Mouse (Mus musculus) liver, embryonic 16.5 days (tissue): ENCODE results near the gene Pear1. TPM values are rescaled to one million over a fixed set of nuclear protein-coding genes. Genes with fewer than 3 reads are reported as not detected.

Source experiments
- ATAC-seq: fragments of 200-750 bp; cut with Nextera tagmentation; 2 replicates; pipeline ENCODE4 v1.8.0; 2017; ENCODE audit warnings: low read depth, mild to moderate bottlenecking, moderate number of reproducible peaks, moderate library complexity
- H3K27ac ChIP-seq: fragments of 300-500 bp; sonication (generic); 2 replicates; pipeline ENCODE4 v1.5.1; 2014; ENCODE audit warnings: mild to moderate bottlenecking, low read length
- H3K27me3 ChIP-seq: fragments of 300-500 bp; sonication (generic); 2 replicates; pipeline ENCODE4 v1.6.1; 2014; ENCODE audit warnings: low read depth, low read length, mixed read lengths; ENCODE audit not compliant: control insufficient read depth, insufficient read depth
- H3K36me3 ChIP-seq: fragments of 300-500 bp; sonication (generic); 2 replicates; pipeline ENCODE4 v1.6.1; 2014; ENCODE audit warnings: mild to moderate bottlenecking; ENCODE audit not compliant: control insufficient read depth, insufficient read depth
- H3K4me1 ChIP-seq: fragments of 300-500 bp; sonication (generic); 2 replicates; pipeline ENCODE4 v1.6.1; 2014; ENCODE audit warnings: low read depth, low read length, mixed read lengths; ENCODE audit not compliant: control insufficient read depth
- H3K4me2 ChIP-seq: fragments of 300-500 bp; sonication (generic); 2 replicates; pipeline ENCODE4 v1.6.1; 2014; ENCODE audit warnings: low read depth, low read length, mixed read lengths
- H3K4me3 ChIP-seq: fragments of 300-500 bp; sonication (generic); 2 replicates; pipeline ENCODE4 v1.5.1; 2014; ENCODE audit warnings: low read depth, mild to moderate bottlenecking, low read length
- H3K9ac ChIP-seq: fragments of 300-500 bp; sonication (generic); 2 replicates; pipeline ENCODE4 v1.6.1; 2014; ENCODE audit warnings: low read depth, low read length
- H3K9me3 ChIP-seq: fragments of 300-500 bp; sonication (generic); replicated peaks from 2 replicates; pipeline ENCODE4 v1.6.1; 2016; ENCODE audit warnings: low read length; ENCODE audit not compliant: control insufficient read depth
- WGBS: fragments of 180-500 bp; shearing (Covaris S2); extraction: QIAGEN DNeasy Blood & Tissue Kit; methylation state at CpG from one replicate; pipeline ENCODE4 v1.1.7; 2014; ENCODE audit not compliant: insufficient replicate concordance; 5-methylcytosine and 5-hydroxymethylcytosine counted together
- polyA plus RNA-seq: library from polyadenylated mRNA; unstranded; fragments of >200 nt; fragmentation: Nextera tagmentation; extraction: Ambion mirVana; gene quantifications from 2 replicates; pipeline ENCODE4 v1.2.1, GENCODE M21; 2015

Pear1 gene
- polyA plus RNA-seq, 1 experiment from 2014 or later: 6.5 TPM

DNA sequence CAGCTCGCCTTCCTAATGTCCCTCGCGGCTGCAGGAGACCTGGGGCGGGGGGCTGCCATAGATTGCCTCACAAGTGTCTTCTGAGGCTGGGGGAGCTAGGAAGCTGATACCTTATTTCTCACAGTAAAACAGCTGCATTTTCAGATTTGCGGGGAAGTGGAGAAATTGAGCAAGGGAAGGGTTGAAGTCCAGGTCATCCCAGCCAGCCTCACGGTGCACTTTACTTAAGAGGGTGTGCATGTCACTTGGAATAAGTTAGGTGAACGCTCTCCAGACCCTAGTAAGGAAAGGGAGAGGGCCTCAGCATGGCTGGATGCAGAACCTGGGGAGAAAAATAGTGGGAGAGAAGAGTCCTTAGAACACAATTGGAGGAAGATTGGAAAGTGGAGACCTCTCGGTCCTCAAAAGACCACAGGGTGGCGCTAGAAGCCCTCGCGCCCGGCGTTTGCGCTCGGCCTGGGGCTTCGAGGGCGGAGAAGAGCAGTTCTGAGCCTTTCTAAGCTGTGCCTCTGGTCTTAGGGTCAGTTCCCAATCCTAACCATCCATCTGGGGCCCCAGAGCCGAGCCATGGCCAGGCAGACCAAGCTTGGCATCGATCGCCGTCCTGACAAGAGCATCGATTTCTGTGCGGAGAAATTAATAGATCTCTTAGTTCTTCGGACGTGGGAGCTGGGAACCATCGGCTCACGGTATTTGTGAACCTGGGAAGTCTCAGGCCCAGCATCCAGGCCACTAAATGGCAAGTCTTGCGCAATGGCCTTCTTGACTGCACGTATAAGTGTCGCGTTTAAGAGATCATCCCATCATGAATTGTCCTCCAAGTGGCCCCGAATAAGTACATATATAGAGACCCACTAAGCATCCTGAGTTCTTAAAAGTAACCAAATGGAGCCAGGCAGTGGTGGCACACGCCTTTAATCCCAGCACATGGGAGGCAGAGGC is 28.5 kb downstream of the Pear1 start:
- Histone ChIP-seq H3K27ac (no peak overlapping the region), H3K4me2 (peak overlapping the region; percentile 40), H3K9ac (no peak overlapping the region), H3K36me3 (no peaks in the 10 kb centered on the region), H3K4me1 (peaks cover 6% of the 10 kb centered on the region; the same call in 1 of the 2 replicates), H3K9me3 (no peaks in the 10 kb centered on the region), H3K27me3 (peaks cover 86% of the 10 kb centered on the region), H3K4me3 (0 out of 2 replicates have a peak overlapping the region, but pooled peaks have one; percentile 15)
- no peak for ATAC-seq
- WGBS: 14% methylated on average over 33 of the region's 33 CpGs

- no peak for ATAC-seq
- Histone ChIP-seq H3K9ac (no peak within 1 kb of the TSS; the same call in 1 of the 2 replicates), H3K4me3 (0 out of 2 replicates have a peak within 1 kb of the TSS, but pooled peaks have one; percentile 15)
Observed at GRCm38 (mm10) chr3:87794922-87795325, 29.2 kb downstream of the Pear1 start, which contains the start of gene Ntrk1. TSS of gene Ntrk1 (minus strand) at chr3:87795162.

DNA sequence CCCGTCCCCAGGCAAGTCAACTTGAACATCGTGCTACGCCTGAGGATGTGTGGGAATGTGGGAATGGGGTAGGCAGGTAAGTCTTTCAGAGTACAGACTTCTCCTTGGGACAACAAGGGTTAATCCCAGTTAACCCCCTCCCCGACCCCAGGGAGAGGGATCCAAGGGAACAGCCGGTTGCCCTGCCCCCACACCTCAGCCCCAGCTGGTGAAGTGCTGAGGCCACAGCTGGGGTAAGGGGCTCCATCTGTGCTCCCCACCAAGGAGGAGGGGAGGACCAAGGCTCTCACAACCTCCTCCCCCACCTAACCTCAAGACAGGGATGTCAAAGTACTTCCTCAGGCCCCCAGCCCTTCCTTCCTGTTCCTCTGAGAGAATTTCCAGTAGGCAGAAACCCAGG is 34.3 kb downstream of the Pear1 start:
- H3K4me2 ChIP-seq: no peak overlapping the region
- WGBS: 35% methylated on average over 5 of the region's 5 CpGs
- no peaks in the 10 kb centered on the region for H3K9me3 ChIP-seq
- no peak for ATAC-seq
- peaks cover 2% of the 10 kb centered on the region; the same call in 1 of the 2 replicates for H3K4me1 ChIP-seq
- peaks cover 31% of the 10 kb centered on the region for H3K27me3 ChIP-seq
- no peak overlapping the region for H3K4me3 ChIP-seq
- H3K36me3 ChIP-seq: no peaks in the 10 kb centered on the region
- H3K9ac ChIP-seq: no peak overlapping the region
- H3K27ac ChIP-seq: no peak overlapping the region

More at GRCm38 (mm10) chr3:87794922-87795325, 29.2 kb downstream of the Pear1 start, which contains the start of gene Ntrk1:
- H3K36me3 ChIP-seq: no peaks in the 10 kb centered on the region
- no peaks in the 10 kb centered on the region for H3K9me3 ChIP-seq
- under 1% methylated on average over 44 of the region's 47 CpGs for WGBS
- peaks cover 80% of the 10 kb centered on the region for H3K27me3 ChIP-seq
- H3K4me2 ChIP-seq: peak within 1 kb of the TSS; percentile 40
- peaks cover 6% of the 10 kb centered on the region; the same call in 1 of the 2 replicates for H3K4me1 ChIP-seq
- H3K27ac ChIP-seq: no peak within 1 kb of the TSS

DNA sequence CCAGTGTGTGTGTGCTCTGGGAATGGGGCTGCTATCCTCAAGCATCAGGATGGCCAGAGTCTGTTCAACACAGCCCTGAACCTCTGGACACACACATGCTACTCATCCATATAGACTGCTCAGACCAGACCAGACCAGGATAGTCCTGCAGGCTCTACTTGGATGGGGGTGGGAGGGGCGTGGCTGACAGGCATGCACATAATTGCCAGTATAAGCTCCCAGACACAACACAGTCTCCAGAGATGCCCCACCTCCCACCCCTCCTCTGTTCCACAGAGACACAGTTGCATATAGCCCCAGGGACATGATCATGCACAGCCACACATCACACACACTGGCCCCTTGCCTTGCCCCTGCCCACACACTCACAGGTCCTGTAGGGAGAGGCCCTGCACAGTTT is 34.9 kb downstream of the Pear1 start:
- Histone ChIP-seq H3K4me1 (no peaks in the 10 kb centered on the region), H3K4me3 (no peak overlapping the region), H3K27me3 (peaks cover 26% of the 10 kb centered on the region), H3K4me2 (no peak overlapping the region), H3K36me3 (no peaks in the 10 kb centered on the region), H3K9me3 (no peaks in the 10 kb centered on the region), H3K9ac (no peak overlapping the region), H3K27ac (no peak overlapping the region)
- 42% methylated on average over 1 of the region's 1 CpGs for WGBS
- no peak for ATAC-seq

- Histone ChIP-seq H3K4me1 (no peaks in the 10 kb centered on the region), H3K9ac (no peak overlapping the region), H3K36me3 (no peaks in the 10 kb centered on the region), H3K4me3 (no peak overlapping the region), H3K4me2 (no peak overlapping the region), H3K27me3 (no peaks in the 10 kb centered on the region), H3K27ac (no peak overlapping the region), H3K9me3 (no peaks in the 10 kb centered on the region)
- 45% methylated on average over 6 of the region's 6 CpGs for WGBS
- no peak for ATAC-seq
Observed at GRCm38 (mm10) chr3:87785626-87786214, 38.4 kb downstream of the Pear1 start.

GRCm38 (mm10) chr3:87785156-87785555 is 39.0 kb downstream of the Pear1 start:
- Histone ChIP-seq H3K9ac (no peak overlapping the region), H3K27ac (no peak overlapping the region), H3K4me1 (no peaks in the 10 kb centered on the region), H3K36me3 (no peaks in the 10 kb centered on the region), H3K9me3 (no peaks in the 10 kb centered on the region), H3K4me3 (no peak overlapping the region), H3K27me3 (no peaks in the 10 kb centered on the region), H3K4me2 (no peak overlapping the region)
- WGBS: 33% methylated on average over 5 of the region's 5 CpGs
- no peak for ATAC-seq

DNA sequence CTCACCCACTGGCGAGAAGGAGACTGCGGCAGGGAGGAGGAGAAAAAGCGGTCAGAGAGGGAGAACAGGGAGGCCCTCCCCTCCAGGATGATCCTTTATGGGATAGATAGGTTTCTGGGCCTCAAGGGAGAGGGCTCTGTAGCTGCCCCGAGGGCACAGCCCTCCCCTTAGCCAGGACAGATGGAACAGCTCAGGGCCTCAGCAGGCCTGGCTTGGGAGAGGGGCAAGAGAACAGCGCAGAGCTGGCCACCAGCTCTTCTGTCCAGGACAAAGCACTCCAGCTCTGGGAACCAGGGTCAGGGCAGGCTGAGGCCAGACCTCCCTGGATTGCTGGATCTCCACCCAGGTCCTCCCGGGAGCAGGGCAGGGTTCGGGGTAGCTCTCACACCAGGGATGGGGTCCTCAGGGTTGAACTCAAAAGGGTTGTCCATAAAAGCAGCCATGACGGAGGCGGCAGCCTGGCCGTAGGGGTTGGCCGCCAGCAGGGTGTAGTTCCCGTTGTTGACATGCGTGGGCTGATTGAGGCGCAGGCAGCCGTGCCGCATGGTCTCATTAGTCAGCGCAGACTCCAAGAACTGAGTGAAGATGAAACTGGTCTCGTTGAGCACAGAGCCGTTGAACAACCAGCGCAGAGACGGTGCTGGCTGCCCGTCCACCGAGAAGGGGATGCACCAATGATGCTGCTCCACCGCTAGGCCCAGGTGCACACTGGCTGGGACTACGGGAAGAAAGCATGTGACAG is 40.7 kb downstream of the Pear1 start:
- no peak overlapping the region for H3K9ac ChIP-seq
- WGBS: 70% methylated on average over 25 of the region's 25 CpGs
- H3K27me3 ChIP-seq: no peaks in the 10 kb centered on the region
- H3K36me3 ChIP-seq: no peaks in the 10 kb centered on the region
- H3K4me1 ChIP-seq: no peaks in the 10 kb centered on the region
- H3K4me3 ChIP-seq: no peak overlapping the region
- no peak overlapping the region for H3K27ac ChIP-seq
- no peak for ATAC-seq
- no peak overlapping the region for H3K4me2 ChIP-seq
- H3K9me3 ChIP-seq: no peaks in the 10 kb centered on the region

DNA sequence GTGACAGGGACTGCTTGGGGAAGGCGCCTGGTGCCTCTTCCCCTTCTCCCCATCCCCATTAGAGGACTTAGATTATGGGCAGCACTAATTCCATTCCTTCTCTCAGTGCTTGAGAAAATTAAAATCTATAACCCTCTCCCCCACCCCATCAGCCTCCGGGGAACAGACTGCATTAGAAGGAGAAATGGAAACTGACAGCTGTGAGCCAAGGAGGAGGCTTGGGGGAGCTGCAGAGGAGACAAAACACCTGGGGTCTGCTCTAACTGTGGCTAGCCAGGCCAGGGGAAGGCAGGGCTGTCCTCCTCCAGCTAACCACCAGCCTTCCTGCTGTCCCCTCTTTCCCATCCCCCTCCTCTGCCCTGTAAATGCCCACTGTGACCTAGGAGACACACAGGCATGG is 45.0 kb downstream of the Pear1 start:
- Histone ChIP-seq H3K9ac (no peak overlapping the region), H3K4me3 (no peak overlapping the region), H3K4me2 (no peak overlapping the region), H3K9me3 (no peaks in the 10 kb centered on the region), H3K27ac (no peak overlapping the region), H3K27me3 (no peaks in the 10 kb centered on the region), H3K36me3 (no peaks in the 10 kb centered on the region), H3K4me1 (no peaks in the 10 kb centered on the region)
- no peak for ATAC-seq
- WGBS: 40% methylated on average over 2 of the region's 2 CpGs
